Mouse (Mus musculus): ENCODE results near the gene Bex4.
A peak's percentile ranks its signal among the peaks of the same experiment; 100 is the strongest.
"Not testable (repeated sequence)": the region's sequence is repeated elsewhere in the genome, so short reads cannot be mapped to it uniquely, and the experiment has no call there.

Gene Bex4

GRCm38 (mm10) chrX:136138827-136139639, at the start of gene Bex4:
Gene Bex4, plus strand, starts transcription at chrX:136138996.
- not testable (repeated sequence) for DNase-seq

DNA sequence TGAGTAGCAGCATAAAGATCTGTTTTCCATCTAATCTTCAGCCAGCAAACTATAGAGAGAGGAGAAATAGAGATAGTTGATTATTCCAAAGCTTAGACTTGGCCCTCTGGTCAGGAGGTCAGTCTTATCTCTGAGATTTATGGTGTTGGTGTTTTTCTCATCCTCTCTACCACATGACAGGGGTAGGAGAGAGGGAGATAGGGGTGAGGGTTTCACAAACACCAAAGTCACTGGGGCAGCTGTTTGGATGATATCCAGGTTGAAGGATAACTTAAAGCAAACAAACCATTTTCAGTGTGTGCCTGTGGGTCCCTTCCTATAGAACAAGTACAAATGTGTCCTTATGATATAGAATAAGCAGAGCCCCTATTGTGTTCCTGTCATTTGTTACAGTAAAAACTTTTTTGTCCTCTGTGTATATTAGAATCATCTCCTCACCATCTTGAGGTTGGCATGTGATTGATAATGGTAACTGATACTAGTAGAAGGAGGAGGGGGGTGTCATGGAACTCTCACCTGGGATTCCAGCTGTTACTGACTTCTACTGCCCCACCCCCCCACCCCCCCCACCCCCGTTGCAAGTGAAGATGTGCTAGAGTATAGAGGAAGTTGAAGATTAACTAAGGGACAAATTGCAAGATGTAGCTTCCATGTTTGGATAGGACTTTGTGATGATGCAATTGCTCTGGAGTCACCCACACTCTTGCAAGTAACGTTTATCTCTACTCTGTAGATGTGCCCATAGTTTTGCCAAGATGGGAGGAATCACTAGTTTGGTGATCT, 46.1 kb upstream of the Bex4 start:
- DNase-seq = no peak

DNA sequence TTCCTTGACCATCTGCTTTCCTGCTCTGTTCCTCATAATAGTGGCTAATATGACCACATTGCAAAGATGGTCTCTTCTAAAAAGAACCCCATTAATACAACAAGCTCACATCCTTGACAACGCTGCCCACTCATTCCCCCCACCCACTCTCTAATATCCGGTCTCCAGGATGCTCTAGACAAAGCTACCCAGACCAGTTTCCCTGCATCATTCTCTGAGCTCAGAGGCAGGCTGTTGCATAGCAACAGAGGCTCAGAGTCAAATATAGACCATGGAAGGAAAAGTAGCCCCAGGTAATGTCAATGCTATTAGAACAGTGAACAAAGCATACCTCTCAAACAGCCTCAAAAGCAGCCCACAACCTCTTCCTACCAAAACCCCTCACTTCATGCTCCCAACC, 44.4 kb upstream of the Bex4 start:
- no peak for DNase-seq

DNA sequence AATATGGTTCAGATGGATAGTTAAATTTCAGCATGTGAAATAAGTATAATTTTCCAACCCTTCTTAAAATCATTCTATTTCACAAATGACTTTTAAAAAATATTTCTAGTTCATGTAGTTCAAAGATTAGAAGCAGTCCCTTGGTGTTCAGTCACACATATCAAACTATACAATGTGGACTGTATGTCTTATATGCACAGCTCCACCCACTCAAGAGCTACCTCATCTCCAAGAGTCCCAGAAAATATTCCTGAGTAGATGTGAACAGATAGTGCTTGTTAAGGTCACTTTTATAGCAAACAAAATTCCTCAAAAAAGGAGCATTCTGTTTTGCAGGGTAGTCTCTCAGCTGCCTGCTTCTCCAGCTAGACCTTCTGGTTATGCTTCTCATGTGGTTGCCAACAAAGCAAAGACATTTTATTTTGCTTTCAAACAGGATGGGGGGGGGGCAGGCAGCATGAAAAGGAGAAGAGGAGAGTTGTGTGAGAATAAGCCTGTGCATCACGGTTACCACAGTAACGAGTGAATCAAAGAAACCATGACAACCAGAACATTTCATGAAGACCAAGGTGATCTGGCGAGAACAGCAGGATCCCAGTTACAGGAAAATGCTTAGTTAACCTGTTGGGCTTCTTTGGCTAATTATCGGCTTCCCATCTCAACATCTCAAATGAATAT, 34.6 kb upstream of the Bex4 start:
- DNase-seq = no peak

GRCm38 (mm10) chrX:136104724-136105088, 34.1 kb upstream of the Bex4 start:
- DNase-seq = no peak

- DNase-seq = peak; percentile 36 to 41
Observed at GRCm38 (mm10) chrX:136107942-136108341, 30.9 kb upstream of the Bex4 start.

GRCm38 (mm10) chrX:136115015-136115414, 23.8 kb upstream of the Bex4 start:
- DNase-seq = no peak

GRCm38 (mm10) chrX:136115419-136115961, 23.3 kb upstream of the Bex4 start:
- peak in 1 of 2 experiments; percentile 29 for DNase-seq

DNA sequence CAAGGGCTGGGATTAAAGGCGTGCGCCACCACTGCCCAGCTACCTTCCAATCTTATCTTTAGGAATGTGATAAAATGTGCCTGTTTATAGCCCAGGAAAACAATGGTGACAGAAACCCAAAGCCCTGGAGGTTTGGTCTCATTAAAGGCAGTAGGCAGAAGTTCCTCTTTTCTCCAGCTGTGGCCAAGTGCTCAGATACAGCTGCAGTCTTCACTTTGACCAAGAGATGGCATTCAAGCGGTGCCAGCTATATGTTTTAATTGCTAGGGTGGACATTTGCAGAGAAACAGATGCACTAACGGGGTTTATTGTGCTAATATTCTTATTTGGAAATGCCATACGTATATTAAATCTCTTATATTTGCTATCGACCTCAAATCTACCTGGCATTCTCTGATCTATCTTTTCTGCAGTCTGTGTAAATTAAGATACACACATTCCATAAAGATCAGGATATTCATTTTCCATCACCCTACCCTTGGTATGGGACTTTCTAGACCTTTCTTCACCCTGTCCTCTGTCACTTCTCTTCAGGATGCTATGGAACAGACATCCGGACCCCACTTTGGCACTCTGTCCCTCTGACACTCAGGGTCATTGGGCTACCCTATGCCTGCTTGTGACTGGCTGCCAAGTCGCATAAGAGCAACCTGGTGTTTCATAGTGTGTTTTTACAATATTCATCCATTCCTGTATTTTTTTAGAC, 11.6 kb upstream of the Bex4 start:
- no peak for DNase-seq

GRCm38 (mm10) chrX:136127744-136128064, 11.1 kb upstream of the Bex4 start:
- DNase-seq = peak; percentile 52 to 60

DNA sequence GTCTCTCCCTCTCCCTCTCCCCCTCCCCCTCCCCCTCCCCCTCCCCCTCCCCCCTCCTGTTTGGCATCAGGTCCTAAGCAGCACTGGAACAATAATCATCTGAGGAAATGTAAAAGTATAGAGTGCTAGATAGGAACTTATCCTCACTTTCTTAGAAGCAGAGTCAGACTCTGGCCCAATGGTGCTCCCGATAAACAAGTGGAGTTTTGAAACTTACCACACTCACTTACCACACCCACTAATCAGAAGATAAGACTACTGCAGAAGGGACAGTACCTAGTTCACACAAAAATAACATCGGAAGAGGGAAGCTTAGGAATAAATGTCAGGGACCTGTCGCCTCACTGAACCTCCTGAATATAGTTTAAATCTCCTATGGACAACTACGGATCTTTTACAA, 3.2 kb upstream of the Bex4 start:
- no peak for DNase-seq

DNA sequence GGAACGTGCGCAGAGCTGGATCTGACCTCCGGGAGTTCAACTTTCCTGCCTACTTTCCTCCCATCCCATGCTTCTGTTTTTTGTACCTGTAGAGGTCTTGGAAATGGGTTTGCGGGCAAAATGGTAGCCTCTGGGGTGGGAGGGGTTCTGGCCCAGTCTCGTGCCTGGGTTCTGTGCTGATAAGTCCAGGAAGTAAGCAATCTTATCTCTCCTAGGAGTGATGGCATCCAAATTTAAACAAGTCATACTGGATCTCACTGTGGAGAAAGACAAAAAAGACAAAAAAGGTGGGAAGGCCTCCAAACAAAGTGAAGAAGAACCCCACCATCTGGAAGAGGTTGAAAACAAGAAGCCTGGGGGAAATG, 826 bp downstream of the Bex4 start:
- DNase-seq = not testable (repeated sequence)

GRCm38 (mm10) chrX:136141385-136141784, 2.6 kb downstream of the Bex4 start:
- no peak for DNase-seq

GRCm38 (mm10) chrX:136143711-136144110, 4.9 kb downstream of the Bex4 start:
- DNase-seq = no peak

- DNase-seq = no peak
Observed at GRCm38 (mm10) chrX:136144195-136144594, 5.4 kb downstream of the Bex4 start.

DNA sequence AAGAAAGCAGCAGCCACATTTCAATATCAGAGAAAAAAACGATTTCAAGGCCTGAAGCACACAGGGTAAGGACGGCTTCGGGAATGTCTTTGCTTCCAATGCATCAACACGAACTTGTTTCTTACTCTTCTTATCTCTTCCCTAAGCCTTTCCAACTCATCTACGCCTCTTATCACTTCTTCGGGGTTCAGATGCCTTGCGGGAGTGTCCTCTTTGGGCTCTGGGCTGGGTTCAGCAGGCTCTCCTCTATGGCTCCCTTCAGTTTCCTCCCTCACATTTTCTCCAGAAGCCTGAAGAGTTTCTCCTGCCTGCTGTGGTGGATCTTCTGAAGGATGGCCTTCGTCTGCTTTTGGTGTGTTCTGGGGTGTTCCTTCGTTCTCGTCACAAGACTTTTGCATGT, 31.8 kb downstream of the Bex4 start:
- DNase-seq = no peak

DNA sequence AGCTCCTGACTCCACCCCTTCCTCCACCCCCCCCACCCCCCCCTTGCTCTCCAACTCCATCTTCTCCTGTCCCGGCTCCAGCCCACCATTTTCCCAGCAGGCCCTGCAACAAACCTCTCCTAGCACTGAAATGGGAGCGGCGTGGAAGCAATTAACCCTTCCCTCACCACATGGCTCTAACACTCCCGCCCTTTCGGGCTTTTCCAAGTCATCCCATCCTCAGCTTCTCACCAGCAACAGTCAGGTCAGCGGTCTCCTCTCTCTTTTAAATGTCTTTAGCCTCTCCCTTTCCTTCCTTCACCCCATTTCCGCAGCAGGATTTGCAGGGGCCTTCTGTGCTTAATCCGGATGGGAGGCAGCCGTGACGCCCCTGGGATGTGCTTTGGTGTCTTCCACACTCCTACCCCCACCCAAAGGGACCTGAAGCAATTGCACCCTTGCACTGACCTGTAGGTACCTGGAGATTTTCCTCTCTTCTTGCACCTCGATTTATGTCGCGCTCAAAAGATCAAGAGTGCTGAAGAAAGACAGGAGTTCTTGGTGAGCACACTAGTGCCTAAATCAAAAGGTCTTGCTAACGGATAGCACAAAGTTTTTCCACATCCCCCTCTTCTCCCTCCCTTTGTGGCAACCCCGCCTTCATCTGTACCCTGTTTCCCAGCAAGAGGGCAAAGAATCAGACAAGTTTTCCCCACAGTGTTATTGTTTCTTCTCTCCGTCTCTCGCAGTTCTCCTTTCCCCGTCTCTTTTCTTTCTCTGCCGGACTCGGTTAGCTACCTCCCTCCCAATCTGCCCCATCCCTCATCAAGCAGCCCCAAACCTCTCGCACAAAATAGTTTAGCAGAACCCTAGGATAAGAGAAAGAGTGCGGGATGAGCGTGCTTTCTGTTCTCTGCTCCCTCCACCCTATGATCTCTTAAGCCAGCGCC, 32.7 kb downstream of the Bex4 start:
- peak; percentile 59 to 85 for DNase-seq

DNA sequence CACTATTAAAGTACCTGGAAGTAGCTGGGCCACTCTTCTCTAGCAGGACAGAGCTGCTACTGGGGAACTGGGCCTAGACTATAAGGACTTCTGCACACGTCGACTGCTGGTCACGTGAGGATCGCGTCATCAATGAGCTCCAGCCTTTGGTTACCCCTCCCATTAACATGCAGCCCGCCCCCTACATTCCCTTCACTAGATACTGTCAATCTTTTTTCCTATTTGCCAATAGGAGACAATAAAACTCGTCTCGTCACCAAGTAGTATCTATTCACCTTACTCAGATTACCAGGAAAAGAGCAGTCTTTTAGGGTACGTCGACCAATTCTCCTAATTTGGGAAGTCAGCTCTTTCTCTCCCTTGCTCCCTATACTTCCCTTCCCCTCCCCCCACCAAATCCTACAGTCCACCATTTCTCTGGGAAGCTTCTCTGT, 33.3 kb downstream of the Bex4 start, which contains the start of gene Tceal8:
TSS of gene Tceal8 (minus strand) at position 225 of the 434 bp plus-strand sequence.
- peak; percentile 85 to 93 for DNase-seq

DNA sequence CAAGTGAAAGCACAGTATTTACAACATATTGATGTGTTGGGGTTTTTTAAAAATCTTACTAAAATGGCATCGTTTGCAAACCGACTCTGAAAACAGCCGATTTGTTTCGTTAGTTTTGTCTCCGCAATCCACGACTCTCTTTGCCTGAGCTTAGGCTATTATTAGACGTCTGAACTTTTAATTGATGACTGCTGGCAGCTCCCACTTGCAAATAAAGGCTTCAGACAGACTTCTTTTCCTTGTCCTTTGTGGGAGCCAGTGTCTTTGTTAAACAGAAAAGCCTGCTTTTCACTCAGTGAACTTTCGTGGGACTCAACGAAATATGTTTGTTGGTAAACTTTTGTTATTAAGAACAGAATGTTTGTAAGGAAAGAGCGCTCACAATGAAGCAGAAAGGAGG, 34.0 kb downstream of the Bex4 start:
- DNase-seq = no peak

- DNase-seq = no peak
Observed at GRCm38 (mm10) chrX:136180897-136181553, 42.2 kb downstream of the Bex4 start.

DNA sequence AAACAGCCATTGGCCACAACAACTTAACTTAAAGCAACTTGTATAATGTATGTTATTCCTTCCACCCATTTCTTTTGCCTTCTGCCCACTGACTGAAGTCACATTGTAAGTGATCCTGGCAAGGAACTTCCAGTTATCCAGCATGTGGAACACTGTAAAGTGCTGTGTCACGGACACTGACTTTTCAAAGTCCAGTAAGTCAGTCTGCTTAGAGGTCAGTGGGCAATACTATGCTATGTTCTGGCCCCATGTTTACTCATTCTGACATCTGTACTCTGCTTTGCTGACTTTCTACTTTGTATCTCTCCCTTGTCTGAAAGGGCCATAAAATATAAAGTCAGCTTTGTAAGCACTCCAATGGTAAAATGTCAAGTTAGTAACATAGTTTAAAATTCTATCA, 44.3 kb downstream of the Bex4 start:
- no peak for DNase-seq
